21 mouse cellular contexts compared by ENCODE assay signal in genomic region chr13:92882271-92882985, GRCm38 (mm10). TPM values are rescaled to one million over a fixed set of nuclear protein-coding genes. Genes with fewer than 3 reads are reported as not detected.
DNase-seq lines count a peak whose midpoint lies in the region; ATAC-seq lines count a peak whose summit lies in the region.
"Had no signal": no experiment of that assay in that cellular context is flagged by ENCODE, and none has a peak within 500 bp of the region (broad histone marks: within the 10 kb centered on the region; RNA-seq: fewer than 3 reads in every experiment).

No protein-coding gene starts in this region.

- ATAC-seq in kidney, embryonic 14.5 days (ENCODE audit: low FRiP score, low TSS enrichment): no peak
- ATAC-seq: forebrain, postnatal 0 days; intestine, embryonic 15.5 days; midbrain, embryonic 15.5 days had no signal

- H3K36me3 ChIP-seq in kidney, embryonic 14.5 days (ENCODE audit: control insufficient read depth, insufficient read depth, low read length): no peaks in the 10 kb centered on the region
- H3K36me3 ChIP-seq: embryonic facial prominence, embryonic 13.5 days; heart, embryonic 12.5 days; hindbrain, embryonic 15.5 days; intestine, embryonic 15.5 days; midbrain, embryonic 15.5 days; neural tube, embryonic 15.5 days; stomach, embryonic 15.5 days had no signal

- WGBS in kidney, embryonic 14.5 days: 67% methylated on average over 9 of the region's 9 CpGs

- no peak overlapping the region for H3K27ac ChIP-seq in kidney, embryonic 14.5 days (ENCODE audit: low read depth, low read length)
- H3K27ac ChIP-seq: embryonic facial prominence, embryonic 13.5 days; hindbrain, embryonic 15.5 days; intestine, embryonic 15.5 days; midbrain, embryonic 15.5 days; neural tube, embryonic 15.5 days; stomach, embryonic 15.5 days had no signal

- DNase-seq in kidney, postnatal 4 days: peak; percentile 28 to 33
- DNase-seq in kidney, adult 11 months: no peak
- peak; percentile 60 for DNase-seq in adrenal gland, adult 8-10 months
- peak; percentile 23 for DNase-seq in adrenal gland, postnatal 25 days
- DNase-seq in gastrocnemius, postnatal 14 days: peak; percentile 72
- DNase-seq in right cerebral cortex, postnatal 4 days: no peak
- DNase-seq: cerebellum, postnatal 10 days; forebrain, postnatal 0 days; heart, postnatal 36 days; left cerebral cortex, postnatal 4 days; liver; lung, postnatal 10 days; thymus, postnatal 14 days had no signal

- H3K4me2 ChIP-seq in kidney, embryonic 14.5 days (replicated peaks; ENCODE audit: low read depth, low read length): no peak overlapping the region
- H3K4me2 ChIP-seq: embryonic facial prominence, embryonic 13.5 days; heart, embryonic 12.5 days; hindbrain, embryonic 15.5 days; intestine, embryonic 15.5 days; midbrain, embryonic 15.5 days; neural tube, embryonic 15.5 days; stomach, embryonic 15.5 days had no signal

- no peaks in the 10 kb centered on the region for H3K4me1 ChIP-seq in kidney, embryonic 14.5 days (ENCODE audit: control insufficient read depth, insufficient read depth, low read length)
- H3K4me1 ChIP-seq: hindbrain, embryonic 15.5 days; intestine, embryonic 15.5 days; midbrain, embryonic 15.5 days; neural tube, embryonic 15.5 days; stomach, embryonic 15.5 days had no signal

- no peak overlapping the region for H3K9ac ChIP-seq in kidney, embryonic 14.5 days (ENCODE audit: low read depth, low read length)
- H3K9ac ChIP-seq: embryonic facial prominence, embryonic 13.5 days; forebrain, postnatal 0 days; heart, embryonic 12.5 days; hindbrain, embryonic 15.5 days; intestine, embryonic 15.5 days; midbrain, embryonic 15.5 days; neural tube, embryonic 15.5 days; stomach, embryonic 15.5 days had no signal

- H3K4me3 ChIP-seq in kidney, embryonic 14.5 days (ENCODE audit: low read length): no peak overlapping the region
- H3K4me3 ChIP-seq: embryonic facial prominence, embryonic 13.5 days; heart, embryonic 12.5 days; hindbrain, embryonic 15.5 days; intestine, embryonic 15.5 days; midbrain, embryonic 15.5 days; neural tube, embryonic 15.5 days; stomach, embryonic 15.5 days had no signal

- no peaks in the 10 kb centered on the region for H3K9me3 ChIP-seq in kidney, embryonic 14.5 days (ENCODE audit: control insufficient read depth, low read length)
- H3K9me3 ChIP-seq: embryonic facial prominence, embryonic 13.5 days; heart, embryonic 12.5 days; hindbrain, embryonic 15.5 days; intestine, embryonic 15.5 days; midbrain, embryonic 15.5 days; neural tube, embryonic 15.5 days; stomach, embryonic 15.5 days had no signal

- intact Hi-C loops in gastrocnemius, postnatal 14 days (cut with DNase I; ENCODE audit: low total_unique reads): no loop called here

- H3K27me3 ChIP-seq in kidney, embryonic 14.5 days (ENCODE audit: control insufficient read depth, insufficient read depth, low read length): no peaks in the 10 kb centered on the region
- H3K27me3 ChIP-seq: embryonic facial prominence, embryonic 13.5 days; heart, embryonic 12.5 days; hindbrain, embryonic 15.5 days; intestine, embryonic 15.5 days; midbrain, embryonic 15.5 days; neural tube, embryonic 15.5 days; stomach, embryonic 15.5 days had no signal

RNA-seq across cellular contexts. Expression of gene Mtx3, which starts 37.9 kb away (rescaled TPM):
- total RNA-seq in adrenal gland, adult 8-10 months (2022): 10 to 100 TPM; 18.6 to 29.9 (median 25.9) TPM
- total RNA-seq in adrenal gland, postnatal 25 days (2021): 22.6 and 25.0 TPM in 2 replicates
- total RNA-seq in gastrocnemius, postnatal 14 days (2021): 1 to 10 TPM; 4.7 to 6.1 TPM
- polyA plus RNA-seq in kidney, embryonic 14.5 days (2014; fragmentation: Nextera tagmentation; extraction: Ambion mirVana): 6.3 and 7.5 TPM in 2 replicates

Comparison
In these comparisons a context has a peak if more than half of its experiments do, and no peak if none do; other contexts are left out.
1. DNase-seq: peak in kidney, postnatal 4 days (2 of 2), adrenal gland, adult 8-10 months (single experiment), adrenal gland, postnatal 25 days (single experiment) and gastrocnemius, postnatal 14 days (single experiment); none in kidney, adult 11 months (single experiment) and right cerebral cortex, postnatal 4 days (single experiment).